Mouse (Mus musculus) neural tube, embryonic 10.5 days (tissue): ENCODE results near the gene Hjurp.
A peak's percentile ranks its signal among the peaks of the same experiment; 100 is the strongest.

Source experiments
- DNase-seq: peaks from one replicate; pipeline ENCODE4 v3.0.0-alpha.2; 2017; ENCODE audit warnings: low spot score; ENCODE audit errors: extremely low spot score

Gene Hjurp

DNA sequence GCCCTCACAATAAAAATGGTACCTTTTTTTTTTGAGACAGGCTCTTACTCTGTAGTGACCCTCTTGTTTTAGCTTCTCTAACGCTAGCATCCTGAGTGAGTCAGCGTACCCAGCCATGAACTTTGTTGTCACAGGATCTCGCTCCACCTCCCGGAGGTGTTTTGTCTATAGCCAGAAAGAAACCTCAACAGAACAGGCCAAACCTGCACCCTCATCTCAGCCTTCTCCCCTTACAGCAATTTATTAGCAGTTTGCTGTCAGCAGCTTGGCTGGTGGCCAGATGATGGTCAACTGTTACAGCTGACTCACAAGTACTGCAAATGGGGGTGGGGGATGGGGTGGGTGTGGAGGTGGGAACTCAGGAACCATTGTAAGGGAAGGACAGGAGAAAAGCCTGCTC is 15.2 kb downstream of the Hjurp start:
- no peak for DNase-seq

DNA sequence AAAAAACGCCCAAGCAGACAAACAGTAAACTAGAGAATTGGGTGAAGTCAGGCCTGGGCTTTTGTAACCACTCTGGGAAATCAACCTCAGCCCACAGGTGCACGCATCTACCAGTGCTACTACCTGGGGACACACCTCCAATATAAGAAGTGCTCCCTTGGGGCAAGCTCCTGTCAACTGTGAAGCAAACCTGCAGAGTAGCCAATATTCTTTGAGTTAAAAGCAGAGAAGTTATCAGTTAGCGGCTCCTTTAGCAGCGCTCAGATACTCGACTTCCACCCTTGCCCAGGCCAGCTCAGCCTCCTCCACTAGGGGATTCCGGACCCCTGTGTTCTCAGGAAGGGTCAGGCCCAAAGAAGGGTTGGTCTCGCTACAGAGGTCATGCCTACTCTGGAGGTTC is 15.7 kb downstream of the Hjurp start:
- no peak for DNase-seq

DNA sequence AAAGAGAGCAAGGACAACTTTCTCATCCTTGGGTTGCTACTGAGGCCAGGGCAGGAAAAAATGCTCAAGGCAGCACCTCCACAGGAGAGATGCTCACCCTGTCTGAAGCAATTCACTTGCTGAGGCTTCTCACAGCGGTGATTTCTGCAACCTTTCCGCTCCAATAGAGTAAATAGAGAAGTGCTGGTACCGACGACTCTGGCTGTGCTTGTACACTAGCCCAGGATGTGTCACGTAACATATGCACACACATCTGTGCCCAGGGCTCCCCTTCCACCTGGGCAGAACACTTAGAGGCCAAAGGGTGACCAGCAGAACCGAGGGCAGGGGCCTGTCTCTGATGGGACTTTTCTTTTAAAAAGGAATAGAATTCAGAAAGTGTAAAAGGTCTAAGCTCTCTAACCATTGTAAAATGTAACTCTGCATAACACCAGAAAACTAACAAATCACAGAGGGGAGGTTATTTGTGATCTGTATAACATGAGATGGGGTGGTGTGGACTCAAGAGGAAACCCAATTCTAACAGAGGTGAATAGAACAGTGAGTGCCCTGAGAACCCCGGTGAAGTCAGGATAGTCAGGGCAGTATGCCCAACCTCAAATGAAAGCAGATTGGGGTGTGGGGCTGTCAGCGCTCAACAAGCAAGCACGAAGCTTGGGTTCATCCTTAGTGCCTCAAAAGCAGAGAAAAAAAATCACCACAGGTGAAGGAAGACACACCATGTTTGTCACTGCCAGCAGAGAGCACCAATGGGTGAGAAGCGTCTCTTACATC is 16.6 kb downstream of the Hjurp start:
- DNase-seq, result no peak

DNA sequence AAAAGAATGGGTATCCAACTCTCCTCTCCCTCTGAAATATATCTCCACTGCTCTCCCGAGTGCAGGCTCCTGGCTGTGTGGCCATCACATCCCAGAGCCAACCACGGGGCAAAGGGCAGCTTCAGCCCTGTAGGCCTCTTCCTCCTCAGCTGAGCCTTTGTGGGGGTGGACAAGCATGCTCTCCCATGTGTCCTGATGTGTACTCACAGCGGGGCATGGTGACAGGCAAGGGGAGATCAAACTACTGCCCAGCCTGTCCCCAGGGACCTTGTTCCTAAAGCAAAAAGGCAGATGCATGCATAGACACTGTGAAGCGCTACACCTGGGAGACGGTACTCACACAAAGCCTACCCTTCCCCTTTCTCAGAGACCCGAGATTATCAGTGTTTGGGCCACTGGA is 17.3 kb downstream of the Hjurp start:
- no peak for DNase-seq

DNA sequence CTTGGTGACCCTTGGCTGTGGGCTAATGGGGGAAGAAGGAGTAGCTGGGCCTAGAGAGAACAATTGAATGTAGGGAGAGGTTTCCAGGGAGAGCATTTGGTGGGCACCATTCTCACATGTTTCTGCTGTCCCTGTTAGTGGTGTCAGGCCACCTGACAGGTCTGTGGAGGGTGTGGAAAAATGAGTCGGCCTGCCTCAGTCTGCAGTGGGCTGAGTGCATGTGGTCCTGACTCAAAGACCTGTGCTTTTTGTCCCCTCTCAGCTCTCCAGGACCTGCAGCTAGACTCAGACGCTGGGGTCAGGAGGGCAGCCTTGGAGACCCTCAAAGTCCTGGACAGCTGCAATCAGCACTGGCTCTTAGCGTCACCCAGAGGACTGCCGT is 17.8 kb downstream of the Hjurp start:
- DNase-seq, result no peak

DNA sequence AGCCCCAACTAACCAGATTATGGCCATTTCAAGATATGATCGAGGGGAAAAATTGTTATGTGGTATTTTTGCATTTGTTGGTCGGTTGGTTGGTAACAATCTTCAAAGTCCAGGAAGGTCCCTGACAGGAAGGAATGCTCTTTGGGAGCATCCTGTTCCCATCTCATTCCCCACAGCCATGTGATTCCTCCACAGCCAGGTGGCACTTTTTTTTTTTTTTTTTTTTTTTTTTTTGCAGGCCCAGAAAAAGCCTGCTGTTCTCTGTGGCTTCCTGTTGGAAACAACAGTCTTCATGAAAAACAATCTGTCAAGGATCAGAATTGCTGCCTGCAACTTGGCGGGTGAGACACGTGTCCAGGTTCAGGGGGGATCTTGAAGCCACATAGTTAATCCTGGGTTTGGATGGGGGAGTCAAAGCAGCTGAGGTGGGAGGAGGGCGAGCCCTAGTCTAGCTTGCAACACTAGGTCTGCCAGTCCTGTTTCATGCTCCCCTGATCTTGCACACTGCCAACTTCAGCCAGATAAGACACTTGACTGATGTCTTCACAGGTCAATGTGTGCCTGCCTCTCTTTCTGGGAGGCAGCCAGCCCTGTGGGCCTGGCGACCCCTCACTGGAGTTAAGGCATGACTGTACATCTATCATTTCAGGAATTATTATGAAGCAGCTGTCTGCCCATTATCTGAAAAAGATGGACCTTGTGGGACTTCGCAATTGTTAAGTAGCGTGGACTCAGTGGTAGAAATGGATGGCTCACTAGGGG is 18.4 kb downstream of the Hjurp start:
- DNase-seq, result peak; percentile 74

DNA sequence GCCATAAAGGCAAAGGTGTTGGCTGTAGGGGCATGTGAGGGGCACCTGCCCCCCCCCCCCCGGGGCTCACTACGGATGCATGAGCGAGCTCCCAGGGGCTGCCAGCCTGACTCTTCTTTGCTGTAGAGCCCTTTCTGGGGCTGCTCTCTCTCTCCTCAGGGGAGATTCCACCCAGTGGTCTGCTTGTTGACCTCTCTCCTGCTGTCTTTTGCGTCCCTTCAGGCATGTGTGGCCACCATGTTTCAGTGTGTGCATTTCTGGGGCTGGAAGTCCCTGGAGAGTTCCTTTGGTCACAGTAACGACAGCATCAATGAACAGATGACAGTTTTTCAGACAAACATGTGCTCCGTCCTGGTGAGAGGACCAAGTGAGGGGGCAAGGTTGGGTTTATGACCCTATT is 19.1 kb downstream of the Hjurp start:
- no peak for DNase-seq

DNA sequence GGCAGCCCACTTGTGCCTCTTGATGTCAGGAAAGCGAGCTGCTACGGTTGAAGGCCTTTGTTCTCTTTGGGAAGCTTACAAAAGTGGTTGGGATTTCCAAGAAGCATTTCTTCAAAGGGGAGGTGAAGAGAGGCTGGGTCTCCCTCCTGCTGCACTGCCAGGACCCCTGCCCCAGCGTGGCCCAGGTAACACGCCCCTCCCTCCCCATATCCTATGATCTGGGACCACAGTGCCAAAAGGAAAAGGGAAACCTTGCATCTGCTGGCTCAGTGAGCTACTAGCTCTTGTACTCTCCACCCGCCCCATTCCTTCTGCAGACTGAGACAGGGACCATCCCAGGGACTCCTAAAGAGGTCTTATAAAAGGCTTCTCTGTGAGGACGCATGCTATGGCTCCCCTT is 19.8 kb downstream of the Hjurp start:
- DNase-seq, result no peak

DNA sequence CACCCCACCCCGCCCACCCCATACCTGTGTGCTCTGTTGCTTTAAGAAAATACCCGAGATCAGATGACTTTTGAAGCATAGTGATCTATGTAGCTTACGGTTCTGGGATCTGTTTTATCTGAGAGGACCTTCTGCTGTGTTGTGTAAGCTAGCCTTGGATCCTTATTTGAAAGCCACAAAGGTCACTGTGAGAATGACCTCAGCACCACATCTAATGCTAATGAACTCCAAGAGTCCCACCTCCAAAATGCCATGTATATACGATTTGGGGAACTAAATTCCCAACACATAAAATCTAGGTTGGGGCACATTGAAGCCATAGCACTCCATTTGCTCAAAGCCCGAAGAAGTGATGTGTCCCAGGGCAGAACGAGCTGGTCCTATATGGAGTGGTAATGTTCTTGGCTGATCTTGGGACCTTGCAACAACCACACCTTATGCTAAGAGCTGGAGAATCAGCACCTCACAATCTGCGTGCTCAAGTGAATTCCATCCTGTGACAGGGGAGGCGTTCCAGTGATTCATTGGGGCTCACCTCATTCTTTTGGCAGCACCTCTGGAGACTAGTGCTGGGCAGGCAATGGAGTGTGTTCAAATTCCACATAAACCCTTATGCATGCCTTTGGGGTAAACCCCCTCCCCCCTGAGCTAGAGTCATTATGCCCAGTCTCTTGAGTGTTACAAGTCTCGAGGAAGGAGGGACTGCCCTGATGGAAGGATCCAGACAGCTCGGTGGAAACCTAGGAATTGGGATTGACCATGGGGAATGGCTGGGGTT is 20.4 kb downstream of the Hjurp start:
- DNase-seq, result no peak

DNA sequence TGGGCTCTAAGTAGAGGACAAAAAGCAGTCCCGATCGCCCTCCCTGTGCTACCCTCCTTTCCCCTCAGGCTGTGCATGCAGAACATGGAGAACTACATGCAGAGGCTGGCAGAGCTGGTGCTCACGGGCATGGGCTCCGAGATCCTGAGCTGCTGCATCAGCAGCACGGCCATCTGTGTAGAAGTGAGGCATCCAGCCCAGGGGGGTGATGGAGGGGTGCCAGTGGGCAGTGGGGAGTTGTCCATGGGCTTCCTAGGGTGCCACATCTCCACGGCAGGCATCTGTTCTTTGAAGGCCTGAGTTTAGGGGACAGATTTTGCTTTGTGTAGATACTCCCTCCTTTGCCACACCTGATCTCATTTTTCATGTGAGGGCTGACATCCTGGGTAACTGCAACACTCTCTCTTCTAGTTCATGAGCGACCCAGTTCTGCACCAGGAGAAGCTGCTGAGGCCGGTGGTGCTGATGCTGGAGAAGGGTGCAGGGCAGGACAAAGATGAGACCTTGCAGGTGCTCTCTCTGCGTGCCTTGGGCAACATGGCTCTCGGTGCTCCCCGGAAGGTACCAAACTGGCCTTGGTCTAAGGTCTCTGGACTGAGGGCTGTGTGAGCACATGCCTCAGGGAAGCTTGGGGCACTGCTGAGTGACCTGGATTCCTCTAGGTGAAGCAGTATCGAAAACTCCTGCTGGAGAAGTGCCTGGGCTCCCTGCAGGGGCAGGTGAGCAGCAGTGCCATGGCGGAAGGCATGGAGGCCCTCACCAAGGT is 21.3 kb downstream of the Hjurp start:
- DNase-seq, result no peak

DNA sequence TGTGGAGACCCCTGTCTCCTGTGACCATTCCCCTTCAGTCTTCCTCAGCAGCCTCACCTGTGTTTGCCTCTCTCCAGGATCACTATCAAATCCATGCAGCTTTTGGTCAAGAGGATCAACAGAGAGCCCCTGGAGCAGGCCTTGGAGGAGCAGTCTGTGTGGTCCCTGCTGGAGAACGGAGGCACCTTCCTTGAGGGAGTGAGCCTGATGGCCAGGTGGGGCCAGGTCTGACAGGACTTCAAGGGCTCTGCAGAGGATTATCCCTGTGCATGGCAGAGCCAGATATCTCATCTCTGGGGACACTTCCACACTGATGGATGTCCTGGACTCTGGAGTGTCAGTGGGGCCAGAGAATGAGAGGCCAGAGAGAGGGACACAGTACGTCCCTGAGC is 22.0 kb downstream of the Hjurp start:
- DNase-seq, result no peak

DNA sequence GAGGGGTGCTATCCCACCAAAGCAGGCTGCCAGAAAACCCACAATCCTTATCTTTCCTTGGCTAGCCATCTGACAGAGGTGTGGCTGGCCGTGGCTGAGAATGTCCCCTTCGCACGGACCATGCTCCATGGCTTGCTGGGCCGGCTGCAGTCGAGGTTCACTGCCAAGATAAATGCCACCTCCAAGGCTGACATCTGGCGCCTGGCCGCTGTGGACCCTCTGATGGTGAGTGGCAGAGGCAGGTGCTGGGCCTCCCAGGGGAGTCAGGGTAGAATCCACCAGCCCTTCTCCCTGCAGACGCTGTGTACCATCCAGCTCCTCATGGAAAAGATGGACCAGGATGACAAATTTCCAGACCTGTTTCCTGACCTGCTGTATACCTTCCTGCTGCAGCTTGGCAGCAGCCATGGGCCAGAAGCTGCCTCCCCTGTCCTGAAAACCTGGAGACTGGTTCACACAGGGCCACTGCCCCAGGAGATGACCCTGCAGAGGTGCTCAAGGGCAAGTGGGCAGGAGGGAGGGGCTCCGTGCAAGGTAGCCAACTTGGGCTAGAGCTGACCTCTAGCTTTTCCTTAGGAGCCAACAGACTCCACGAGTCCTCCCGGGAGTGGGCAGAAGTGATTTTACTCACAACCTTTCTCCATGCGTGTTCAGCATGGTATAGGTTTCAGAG is 22.5 kb downstream of the Hjurp start:
- DNase-seq, result no peak

DNA sequence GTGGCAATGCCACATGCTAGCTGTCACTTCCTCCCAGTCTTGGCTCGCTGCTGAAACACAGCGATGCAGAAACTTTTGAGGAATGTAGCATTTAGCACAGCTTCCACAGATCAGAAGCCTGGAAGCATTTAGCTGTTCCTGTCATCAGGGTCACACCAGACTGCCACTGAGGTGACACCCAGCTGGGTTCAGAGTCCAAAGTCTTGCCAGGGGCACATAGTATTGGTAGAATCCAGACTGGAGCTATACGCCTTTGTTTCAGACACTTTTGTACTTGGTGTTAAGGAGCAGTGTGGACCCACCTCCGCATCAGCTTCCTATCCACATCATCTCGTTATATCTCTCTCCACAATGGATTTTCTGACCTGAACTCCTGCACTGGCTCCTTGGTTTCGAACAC is 23.9 kb downstream of the Hjurp start:
- DNase-seq, result no peak

DNA sequence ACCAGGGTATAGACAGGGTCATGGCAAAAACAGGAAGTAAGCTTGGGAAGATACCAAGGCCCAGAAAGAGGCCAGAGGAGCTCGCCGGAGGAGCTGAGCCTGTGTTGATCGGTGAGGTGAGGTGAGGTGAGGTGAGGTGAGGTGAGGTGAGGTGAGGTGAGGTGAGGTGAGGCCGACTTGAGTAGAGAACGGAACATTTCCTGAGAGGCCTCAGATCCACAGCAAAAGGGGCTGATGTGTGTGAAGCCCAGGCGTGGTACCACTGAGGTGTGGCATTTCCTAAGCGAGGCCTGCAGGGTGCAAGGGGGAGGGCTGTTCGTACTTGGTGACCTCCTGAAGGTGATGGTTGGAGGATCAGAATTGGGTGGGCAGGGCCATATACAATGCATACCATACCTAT is 24.3 kb downstream of the Hjurp start:
- DNase-seq, result no peak

DNA sequence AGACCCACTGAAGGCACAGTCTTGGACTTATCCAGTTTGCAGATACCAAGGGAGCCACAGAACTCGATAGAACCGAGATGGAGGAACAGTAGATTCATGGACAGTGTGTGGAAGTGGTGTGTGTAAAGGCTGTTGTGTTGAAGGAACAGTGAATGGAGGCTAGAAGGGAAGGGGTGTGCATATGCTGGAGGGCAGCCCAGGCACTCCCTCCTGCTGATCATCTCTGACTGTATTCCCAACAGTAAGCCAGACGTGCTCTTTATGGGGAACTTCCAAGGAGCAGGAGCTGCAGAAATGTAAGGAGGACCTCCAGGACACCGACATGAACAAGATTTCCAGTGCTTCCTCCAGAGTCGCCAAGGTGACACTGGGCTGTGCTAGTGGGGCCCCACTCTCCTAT is 27.4 kb downstream of the Hjurp start:
- no peak for DNase-seq

DNA sequence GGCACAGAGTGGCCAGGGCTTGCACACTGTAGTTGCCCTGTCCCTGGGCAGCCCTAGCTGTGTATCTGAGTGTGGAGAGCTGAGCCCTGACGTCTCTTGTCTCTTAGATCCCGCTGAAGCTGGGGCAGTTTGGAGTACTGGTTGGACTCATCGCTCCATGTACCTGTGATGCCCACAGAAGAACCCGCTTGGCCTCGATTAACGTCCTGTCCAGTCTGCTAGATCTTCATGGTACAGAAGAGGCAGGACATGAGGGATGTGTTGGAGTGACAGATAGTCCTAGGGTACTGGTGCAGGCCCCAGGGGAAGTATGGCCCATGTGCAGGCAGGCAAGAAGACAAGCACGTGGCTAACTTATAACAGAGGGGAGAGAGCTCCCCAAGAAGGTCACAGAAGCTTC is 27.8 kb downstream of the Hjurp start:
- DNase-seq, result no peak

DNA sequence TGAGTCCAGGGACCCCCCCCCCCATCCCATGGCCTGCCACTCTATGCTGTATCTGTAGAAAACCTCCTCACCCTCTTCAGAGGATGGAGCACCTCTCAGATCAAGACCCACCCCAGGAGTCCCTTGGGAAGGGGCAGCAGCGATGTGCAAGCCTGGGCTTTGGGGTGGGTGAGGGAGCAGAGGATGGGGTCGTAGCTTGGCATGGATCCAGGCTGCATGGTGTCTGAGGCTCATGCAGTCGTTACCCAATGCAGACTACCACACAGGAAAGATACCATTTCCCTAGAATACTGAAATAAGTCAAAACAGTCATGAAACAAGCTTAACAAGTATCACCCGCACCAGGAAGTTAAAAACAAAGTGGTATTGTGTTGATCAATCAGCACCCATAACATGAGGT is 28.8 kb downstream of the Hjurp start:
- DNase-seq, result no peak

DNA sequence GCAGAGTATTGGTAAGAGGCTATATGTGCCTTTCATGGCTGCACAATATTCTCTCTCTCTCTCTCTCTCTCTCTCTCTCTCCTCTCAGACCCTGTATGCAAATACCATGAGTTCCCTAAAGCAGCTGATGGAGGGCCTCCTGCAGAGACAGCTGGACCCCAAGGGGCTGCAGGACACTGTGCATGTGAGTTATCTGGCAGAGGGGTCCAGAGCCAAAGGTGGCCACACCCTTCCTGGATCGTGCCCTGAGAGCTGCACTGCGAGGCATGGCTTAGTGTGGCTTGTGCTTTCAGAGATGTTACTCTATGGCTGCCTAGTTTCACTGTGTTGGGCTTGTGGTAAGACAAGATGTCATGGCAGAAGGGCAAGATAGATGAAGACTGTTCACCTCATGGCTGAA is 29.8 kb downstream of the Hjurp start:
- DNase-seq, result no peak

DNA sequence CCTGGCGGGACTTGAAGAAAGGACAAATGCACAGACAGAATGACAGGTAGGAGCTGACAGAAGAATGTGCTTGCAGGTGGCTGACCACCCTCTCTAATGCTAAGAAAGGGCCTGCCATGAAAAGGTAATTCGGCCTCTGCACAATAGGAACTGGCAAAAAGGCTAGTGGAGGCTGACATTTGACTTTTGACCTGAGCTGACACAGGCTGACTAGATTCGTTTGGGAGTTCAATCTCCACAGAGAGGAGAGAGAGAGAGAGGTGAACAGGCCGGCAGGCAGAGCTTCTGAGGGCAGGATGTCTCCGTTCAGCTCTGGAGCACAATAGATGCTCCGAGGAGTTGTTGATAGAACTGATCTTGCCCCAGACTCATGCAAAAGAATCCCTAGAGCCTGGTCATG is 31.0 kb downstream of the Hjurp start:
- DNase-seq, result no peak

DNA sequence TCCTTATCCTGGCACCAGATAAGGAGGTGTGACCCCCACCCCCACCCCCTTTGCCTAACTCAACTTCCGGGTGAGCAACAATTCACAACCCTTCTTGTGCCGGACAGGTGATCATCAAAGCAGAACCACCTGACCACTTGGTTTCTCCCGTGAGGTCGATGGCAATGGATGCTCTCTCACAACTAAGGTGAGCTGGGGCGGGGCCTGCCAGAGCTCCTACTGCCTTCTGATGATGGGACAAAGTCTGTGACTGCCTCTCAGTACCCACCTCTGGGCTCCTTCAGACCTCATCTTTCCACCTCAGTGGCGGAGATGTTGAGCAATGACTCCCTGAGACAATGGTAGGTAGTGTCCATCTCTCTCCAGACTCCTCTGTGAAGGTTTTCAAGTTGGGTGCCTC is 31.6 kb downstream of the Hjurp start:
- DNase-seq, result no peak

DNA sequence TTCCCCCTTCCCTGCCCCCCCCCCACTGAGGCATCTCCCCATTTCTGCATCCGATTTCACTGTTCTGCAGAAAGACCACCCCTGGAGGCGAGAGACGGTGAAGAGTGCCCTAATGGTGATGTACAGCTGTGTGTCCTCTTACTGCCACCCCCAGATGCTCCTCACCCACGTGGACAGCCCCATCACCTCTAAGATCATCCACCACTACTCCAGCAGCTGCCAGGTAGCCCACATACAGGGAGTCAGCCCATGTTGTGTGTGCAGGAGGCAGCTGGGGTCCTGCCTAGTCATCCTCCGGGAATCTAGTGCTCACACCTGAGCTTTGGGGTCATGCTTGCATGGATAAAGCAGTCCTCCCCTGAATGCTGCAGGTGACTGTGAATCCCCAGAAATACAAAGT is 33.6 kb downstream of the Hjurp start:
- DNase-seq, result no peak
